In the genomic region with DNA sequence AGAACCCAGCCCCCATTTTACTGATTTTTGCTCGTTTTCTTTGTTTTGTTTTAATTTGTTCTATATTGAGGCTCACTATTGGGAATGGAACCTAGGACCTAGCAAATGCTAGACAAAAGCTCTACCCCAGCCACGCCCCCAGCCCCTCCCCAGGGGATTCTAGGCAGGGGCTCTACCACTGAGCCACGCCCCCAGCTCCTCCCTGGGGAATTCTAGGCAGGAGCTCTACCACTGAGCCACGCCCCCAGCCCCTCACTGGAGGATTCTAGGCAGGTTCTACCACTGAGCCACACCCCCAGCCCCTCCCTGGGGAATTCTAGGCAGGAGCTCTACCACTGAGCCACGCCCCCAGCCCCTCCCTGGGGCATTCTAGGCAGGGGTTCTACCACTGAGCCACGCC, we compare ENCODE assay signal across 2 mouse cellular contexts. TPM values are rescaled to one million over a fixed set of nuclear protein-coding genes. Genes with fewer than 3 reads are reported as not detected.
"Had no signal": no experiment of that assay in that cellular context is flagged by ENCODE, and none has a peak within 500 bp of the region (broad histone marks: within the 10 kb centered on the region; RNA-seq: fewer than 3 reads in every experiment).

No protein-coding gene starts in this region.

RNA-seq across cellular contexts. Expression of gene Stx1a, which starts 26.0 kb away (rescaled TPM):
- total RNA-seq: hematopoietic stem cell, adult 5-6 weeks had no signal

RNA-seq across cellular contexts. Expression of gene Vps37d, which starts 28.8 kb away (rescaled TPM):
- polyA plus RNA-seq: inflammation-experienced regulatory T-cells, adult 6 months had no signal
